Mouse (Mus musculus): ENCODE measurements around the gene St6galnac6. TPM values are rescaled to one million over a fixed set of nuclear protein-coding genes. Genes with fewer than 3 reads are reported as not detected.

The St6galnac6 gene
- polyA plus RNA-seq (2021; fragmentation: Nextera tagmentation), result 13.3 and 40.6 TPM in 2 replicates
- long read RNA-seq, experiment 1, transcript St6galnac6-204 (7 exons, 2,536 nt), result minor isoform, 44 of 282 reads
- long read RNA-seq, experiment 1, transcript St6galnac6-203 (7 exons, 2,394 nt), result major isoform, 91 of 282 reads
- long read RNA-seq, experiment 1, transcript St6galnac6-213 (7 exons, 2,361 nt), result minor isoform, 15 of 282 reads
- long read RNA-seq, experiment 1, transcript St6galnac6-205 (6 exons, 2,402 nt), result minor isoform, 5 of 282 reads
- long read RNA-seq, experiment 1, partial matches to known transcripts, result 43 of 282 reads
- long read RNA-seq, experiment 1, other reads (novel, unspliced or antisense), result 81 of 282 reads
- long read RNA-seq, experiment 2, transcript St6galnac6-203 (7 exons, 2,394 nt), result major isoform, 5 of 27 reads
- long read RNA-seq, experiment 2, partial matches to known transcripts, result 14 of 27 reads
- long read RNA-seq, experiment 2, other reads (novel, unspliced or antisense), result 6 of 27 reads

DNA sequence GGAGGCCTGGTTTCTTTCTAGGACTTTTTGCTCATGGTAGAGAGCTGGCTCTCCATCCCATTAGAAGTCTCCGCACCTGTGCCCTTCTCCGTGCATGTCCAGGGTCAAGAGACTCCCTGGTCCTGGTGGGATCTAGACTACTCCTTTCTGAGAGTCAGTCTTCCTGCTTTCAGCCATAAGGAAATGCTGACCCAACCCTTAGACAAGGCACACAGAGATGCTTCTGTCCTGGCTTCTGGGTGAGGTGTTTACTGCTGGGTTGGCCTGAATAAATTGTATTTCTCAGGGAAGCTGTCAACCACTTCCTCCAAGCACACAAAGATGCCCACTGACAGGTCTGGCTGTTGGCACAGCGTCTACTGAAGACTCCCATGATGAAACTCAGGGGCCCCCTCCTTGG, at the start of gene St6galnac6:
St6galnac6 (plus strand) TSS at position 301 of the 400 bp plus-strand sequence.

DNA sequence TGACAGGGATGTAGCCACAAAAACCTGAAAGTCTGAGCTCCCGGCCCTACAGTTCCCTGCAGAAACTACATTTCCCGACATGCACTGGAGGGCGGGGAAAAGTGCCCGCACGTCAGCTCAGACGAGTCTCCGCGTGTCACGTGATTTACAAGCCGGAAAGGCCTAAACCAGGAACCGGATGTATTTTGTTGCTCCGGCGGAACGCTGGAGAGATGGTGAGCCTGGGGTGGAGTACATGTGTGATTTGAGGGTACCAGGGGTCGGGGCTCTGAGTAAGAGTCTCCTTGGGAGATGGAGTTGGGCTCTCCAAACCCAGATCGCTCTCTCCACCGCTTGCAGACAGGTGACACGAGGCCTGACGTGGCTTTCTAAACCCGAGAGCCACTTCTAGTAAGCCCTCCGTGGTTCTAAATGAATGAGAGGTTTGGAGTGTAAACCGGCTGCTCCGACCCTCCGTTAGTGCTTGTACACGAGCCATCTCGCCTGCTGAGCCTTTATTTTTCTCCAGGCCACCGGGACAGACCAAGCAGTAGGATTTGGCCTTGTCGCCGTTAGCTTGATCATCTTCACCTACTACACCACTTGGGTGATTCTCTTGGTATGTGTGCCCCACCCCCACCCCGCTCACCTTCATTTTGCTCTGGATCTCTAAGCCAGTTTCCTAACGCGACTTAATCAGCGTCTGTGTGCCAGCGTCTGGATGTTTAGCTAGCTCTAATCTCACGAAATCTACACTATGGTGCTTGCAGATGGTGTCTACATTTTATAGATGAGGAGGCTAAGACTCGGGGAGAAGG, 28.6 kb upstream of the St6galnac6 start, which contains the start of gene Dpm2:
Dpm2 (plus strand) TSS at position 161 of the 797 bp plus-strand sequence.

DNA sequence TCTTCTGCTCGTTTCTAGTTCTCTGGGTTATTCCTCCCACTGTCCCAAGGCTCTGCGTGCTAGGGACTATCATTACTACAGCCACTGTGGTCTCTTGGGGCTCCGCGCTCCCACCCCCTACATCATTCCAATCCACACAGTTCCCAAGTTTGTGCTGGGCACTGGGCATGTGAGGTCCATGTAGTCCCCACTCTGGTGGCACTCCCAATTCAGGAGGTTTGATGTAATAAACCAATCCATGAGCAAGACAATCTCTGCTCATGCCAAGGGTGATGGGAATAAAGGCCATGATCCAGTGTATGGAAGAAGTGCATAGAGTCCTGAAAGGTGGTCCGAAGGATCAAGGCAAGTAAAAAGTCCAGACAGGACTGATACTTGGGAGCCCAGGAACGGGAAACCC, 25.0 kb upstream of the St6galnac6 start, which contains the start of gene Pip5kl1:
Pip5kl1 (plus strand) TSS at position 301 of the 400 bp plus-strand sequence.

DNA sequence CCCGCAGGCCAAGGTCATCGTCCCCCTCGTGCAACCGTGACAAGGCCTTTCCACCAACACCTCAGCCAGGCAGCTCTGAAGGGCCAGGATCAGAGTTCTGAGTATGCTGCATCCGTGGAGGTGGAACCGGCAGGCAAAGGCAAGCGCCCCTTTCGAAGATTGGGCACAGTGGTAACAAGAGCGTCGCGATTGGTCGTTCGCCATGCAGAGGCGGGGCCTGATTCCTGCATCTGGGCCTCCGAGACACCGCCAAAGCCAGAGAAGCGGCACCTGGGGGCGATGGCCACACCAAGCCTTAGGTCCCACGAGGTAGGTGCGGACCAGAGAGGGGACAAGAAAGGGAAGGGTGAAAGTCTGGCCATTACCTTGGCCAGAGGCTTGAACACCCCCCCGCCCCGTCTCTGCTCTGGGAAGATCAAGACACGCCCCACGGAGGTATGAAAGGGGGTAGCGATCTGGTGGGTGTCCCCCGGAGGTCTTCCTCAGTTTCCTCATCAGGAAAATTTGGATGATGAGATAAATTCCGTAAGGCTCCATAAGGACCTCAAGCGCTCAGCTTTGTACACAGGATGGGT, 23.8 kb upstream of the St6galnac6 start, which contains the start of gene 9430097D07Rik:
9430097D07Rik (minus strand) TSS at position 99 of the 575 bp plus-strand sequence.

DNA sequence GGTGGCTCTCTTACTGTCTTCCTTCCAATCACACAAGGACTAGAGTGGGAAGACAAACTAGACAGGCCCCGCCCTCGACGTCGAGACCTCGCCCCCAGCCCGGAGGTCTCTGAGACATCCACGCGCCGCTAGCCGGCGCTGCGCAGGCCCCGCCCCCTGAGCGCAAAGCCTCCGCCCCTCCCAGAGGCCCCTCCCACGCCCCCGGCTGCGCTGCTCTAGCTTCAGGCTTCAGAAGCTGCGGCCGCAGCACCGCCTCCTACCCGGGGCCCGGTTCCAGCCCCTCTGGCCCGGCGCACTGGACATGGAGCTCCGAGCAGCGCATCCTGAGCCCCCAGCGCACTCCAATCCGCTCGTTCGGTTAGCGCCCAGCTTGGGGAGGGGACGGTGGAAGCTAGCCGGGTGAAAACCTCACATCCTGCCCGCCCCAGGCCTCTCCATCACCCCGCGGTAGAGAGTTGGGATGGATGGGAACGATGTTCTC, 12.6 kb upstream of the St6galnac6 start, which contains the start of gene St6galnac4:
St6galnac4 (plus strand) TSS at position 225 of the 481 bp plus-strand sequence.

DNA sequence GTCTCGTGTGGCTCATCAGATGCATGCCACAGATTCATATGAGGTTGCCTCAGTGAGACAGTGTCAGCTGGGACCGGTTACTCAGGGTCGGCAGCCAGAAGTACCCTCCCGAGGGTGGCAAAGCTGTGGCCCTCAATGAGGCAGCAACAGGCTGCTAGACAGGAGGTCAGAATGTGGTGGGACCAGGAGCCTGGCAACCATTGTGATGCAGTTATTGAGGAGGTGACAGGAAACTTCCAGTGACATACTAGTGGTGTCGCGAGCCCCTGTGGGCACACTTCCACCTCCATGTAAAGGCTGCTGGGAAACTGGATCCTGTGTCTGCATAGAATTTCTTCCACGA, 22.0 kb downstream of the St6galnac6 start, which contains the start of gene Ak1:
Ak1 (plus strand) TSS at position 242 of the 343 bp plus-strand sequence.

DNA sequence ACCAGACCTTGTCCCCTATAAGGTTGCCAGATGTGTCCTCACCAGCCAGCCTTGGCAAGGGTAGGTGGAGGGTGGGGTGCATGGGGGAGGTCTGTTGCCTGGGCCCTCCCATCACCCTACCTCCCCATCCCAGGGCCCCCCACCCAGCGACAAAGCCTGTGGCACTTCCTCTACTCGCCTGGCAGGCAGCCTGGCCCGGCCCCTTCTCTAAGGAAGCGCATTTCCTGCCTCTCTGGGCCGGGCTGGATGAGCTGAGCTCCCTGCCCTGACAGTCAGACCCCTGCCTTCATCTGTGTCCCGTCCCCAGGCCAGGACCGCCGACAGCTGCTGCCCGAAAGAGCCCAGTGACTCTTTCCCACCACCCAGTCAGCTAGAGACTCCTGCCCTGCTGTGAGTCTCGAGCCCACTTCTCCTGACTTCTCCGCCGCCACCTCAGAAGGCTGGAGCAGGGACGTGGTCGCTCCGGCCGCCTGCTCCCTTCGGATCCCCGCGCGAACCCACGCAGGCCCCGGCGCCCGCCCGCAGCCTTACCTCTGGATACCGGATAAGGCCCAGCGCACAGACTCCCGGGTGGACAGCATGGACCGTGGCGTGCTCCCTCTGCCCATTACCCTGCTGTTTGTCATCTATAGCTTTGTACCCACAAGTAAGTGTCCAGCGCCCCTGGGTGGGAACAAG, 47.0 kb downstream of the St6galnac6 start, which contains the start of gene Eng:
Eng (plus strand) TSS at position 217 of the 678 bp plus-strand sequence.

Other genes starting within 250 kb of the St6galnac6 start
- 18.2 and 22.3 TPM in 2 replicates for gene Ciz1, start 247.4 kb upstream of the St6galnac6 start, polyA plus RNA-seq (2021; fragmentation: Nextera tagmentation)
- 192 and 259 TPM in 2 replicates for gene Dnm1, start 246.4 kb upstream of the St6galnac6 start, polyA plus RNA-seq (2021; fragmentation: Nextera tagmentation)
- 1,229 and 1,329 TPM in 2 replicates for gene 1110008P14Rik, start 217.8 kb upstream of the St6galnac6 start, polyA plus RNA-seq (2021; fragmentation: Nextera tagmentation)
- 0.48 TPM in 1 of 2 replicates, not detected in the other for gene Lcn2, start 211.5 kb upstream of the St6galnac6 start, polyA plus RNA-seq (2021; fragmentation: Nextera tagmentation)
- 16.4 and 56.6 TPM in 2 replicates for gene Ptges2, start 203.8 kb upstream of the St6galnac6 start, polyA plus RNA-seq (2021; fragmentation: Nextera tagmentation)
- gene Naif1, start 149.3 kb upstream of the St6galnac6 start, polyA plus RNA-seq (2021; fragmentation: Nextera tagmentation), result 2.7 and 3.6 TPM in 2 replicates
- 26.0 and 30.4 TPM in 2 replicates for gene Slc25a25, start 148.3 kb upstream of the St6galnac6 start, polyA plus RNA-seq (2021; fragmentation: Nextera tagmentation)
- 11.8 and 47.4 TPM in 2 replicates for gene Fam102a, start 64.4 kb upstream of the St6galnac6 start, polyA plus RNA-seq (2021; fragmentation: Nextera tagmentation)
- gene Dpm2, start 28.9 kb upstream of the St6galnac6 start, polyA plus RNA-seq (2021; fragmentation: Nextera tagmentation), result 158 and 169 TPM in 2 replicates
- gene Pip5kl1, start 24.9 kb upstream of the St6galnac6 start, polyA plus RNA-seq (2021; fragmentation: Nextera tagmentation), result 1.8 and 2.5 TPM in 2 replicates
- gene 9430097D07Rik, start 24.0 kb upstream of the St6galnac6 start, polyA plus RNA-seq (2021; fragmentation: Nextera tagmentation), result 0.82 and 1.0 TPM in 2 replicates
- gene St6galnac4, start 12.6 kb upstream of the St6galnac6 start, polyA plus RNA-seq (2021; fragmentation: Nextera tagmentation), result 30.9 and 36.6 TPM in 2 replicates
- gene Ak1, start 22.0 kb downstream of the St6galnac6 start, polyA plus RNA-seq (2021; fragmentation: Nextera tagmentation), result 112 and 131 TPM in 2 replicates
- 10.8 and 14.2 TPM in 2 replicates for gene Eng, start 46.9 kb downstream of the St6galnac6 start, polyA plus RNA-seq (2021; fragmentation: Nextera tagmentation)
- gene Fpgs, start 104.4 kb downstream of the St6galnac6 start, polyA plus RNA-seq (2021; fragmentation: Nextera tagmentation), result 5.1 TPM in 2 replicates
- 12.2 and 25.6 TPM in 2 replicates for gene Cdk9, start 113.4 kb downstream of the St6galnac6 start, polyA plus RNA-seq (2021; fragmentation: Nextera tagmentation)
- gene Sh2d3c, start 121.3 kb downstream of the St6galnac6 start, polyA plus RNA-seq (2021; fragmentation: Nextera tagmentation), result 27.0 and 43.2 TPM in 2 replicates
- gene 6330409D20Rik, start 141.3 kb downstream of the St6galnac6 start, polyA plus RNA-seq (2021; fragmentation: Nextera tagmentation), result 0.85 and 1.3 TPM in 2 replicates
- gene Tor2a, start 157.5 kb downstream of the St6galnac6 start, polyA plus RNA-seq (2021; fragmentation: Nextera tagmentation), result 41.4 and 45.7 TPM in 2 replicates
- 0.25 and 0.26 TPM in 2 replicates for gene Ttc16, start 175.9 kb downstream of the St6galnac6 start, polyA plus RNA-seq (2021; fragmentation: Nextera tagmentation)
- 8.6 and 10.8 TPM in 2 replicates for gene Ptrh1, start 176.1 kb downstream of the St6galnac6 start, polyA plus RNA-seq (2021; fragmentation: Nextera tagmentation)
- gene Cfap157, start 184.7 kb downstream of the St6galnac6 start, polyA plus RNA-seq (2021; fragmentation: Nextera tagmentation), result 0.51 and 1.0 TPM in 2 replicates
- 332 and 465 TPM in 2 replicates for gene Stxbp1, start 247.5 kb downstream of the St6galnac6 start, polyA plus RNA-seq (2021; fragmentation: Nextera tagmentation)

All from left cerebral cortex, adult 6 months (tissue).